Mouse (Mus musculus): ENCODE results near the gene Akap8.

- TF ChIP-seq CTCF (conservative IDR thresholded peaks at IDR 0.05; ENCODE audit: low read length), result no peak
- no peak for TF ChIP-seq POU5F1 (IDR thresholded peaks at IDR 0.05; ENCODE audit: borderline replicate concordance, low read length)
Observed at GRCm38 (mm10) chr17:32257452-32257851, 63.6 kb downstream of the Akap8 start.

Data from E14TG2a.4 (cell line).